Mouse (Mus musculus) heart, embryonic 16.5 days (tissue): Measurements from ENCODE around the gene Mog. TPM values are rescaled to one million over a fixed set of nuclear protein-coding genes. Genes with fewer than 3 reads are reported as not detected.

Source experiments
- ATAC-seq: fragments of 200-750 bp; cut with Nextera tagmentation; replicated peaks from 2 replicates; pipeline ENCODE4 v1.8.0; 2017; ENCODE audit warnings: moderate number of reproducible peaks; ENCODE audit not compliant: insufficient read depth, low FRiP score; ENCODE audit errors: extremely low read depth
- H3K27ac ChIP-seq: fragments of 300-500 bp; sonication (generic); 2 replicates; pipeline ENCODE4 v1.5.1; 2014; ENCODE audit warnings: mild to moderate bottlenecking, low read length, control low read depth, moderate library complexity
- H3K27me3 ChIP-seq: fragments of 300-500 bp; sonication (generic); 2 replicates; pipeline ENCODE4 v1.6.1; 2014; ENCODE audit warnings: low read length, mixed read lengths; ENCODE audit not compliant: control insufficient read depth, insufficient read depth
- H3K36me3 ChIP-seq: fragments of 300-500 bp; sonication (generic); 2 replicates; pipeline ENCODE4 v1.6.1; 2014; ENCODE audit not compliant: control insufficient read depth, insufficient read depth
- H3K4me1 ChIP-seq: fragments of 300-500 bp; sonication (generic); 2 replicates; pipeline ENCODE4 v1.6.1; 2014; ENCODE audit warnings: low read length, mixed read lengths; ENCODE audit not compliant: control insufficient read depth, insufficient read depth
- H3K4me2 ChIP-seq: fragments of 300-500 bp; sonication (generic); 2 replicates; pipeline ENCODE4 v1.6.1; 2014; ENCODE audit warnings: low read depth, mild to moderate bottlenecking, control low read depth, low read length
- H3K4me3 ChIP-seq: fragments of 300-500 bp; sonication (generic); 2 replicates; pipeline ENCODE4 v1.5.1; 2014; ENCODE audit warnings: mild to moderate bottlenecking, control low read depth, low read length
- H3K9ac ChIP-seq: fragments of 300-500 bp; sonication (generic); 2 replicates; pipeline ENCODE4 v1.6.1; 2014; ENCODE audit warnings: low read length, control low read depth
- H3K9me3 ChIP-seq: fragments of 300-500 bp; sonication (generic); replicated peaks from 2 replicates; pipeline ENCODE4 v1.6.1; 2016; ENCODE audit warnings: low read length; ENCODE audit not compliant: control insufficient read depth
- WGBS: fragments of 180-500 bp; shearing (Covaris S2); extraction: QIAGEN DNeasy Blood & Tissue Kit; methylation state at CpG from one replicate; pipeline ENCODE4 v1.1.7; 2014; 5-methylcytosine and 5-hydroxymethylcytosine counted together
- polyA plus RNA-seq: library from polyadenylated mRNA; unstranded; fragments of >200 nt; fragmentation: Nextera tagmentation; extraction: Ambion mirVana; gene quantifications from 2 replicates; pipeline ENCODE4 v1.2.1, GENCODE M21; 2015

The Mog gene
- polyA plus RNA-seq, 1 experiment from 2014 or later: not detected

DNA sequence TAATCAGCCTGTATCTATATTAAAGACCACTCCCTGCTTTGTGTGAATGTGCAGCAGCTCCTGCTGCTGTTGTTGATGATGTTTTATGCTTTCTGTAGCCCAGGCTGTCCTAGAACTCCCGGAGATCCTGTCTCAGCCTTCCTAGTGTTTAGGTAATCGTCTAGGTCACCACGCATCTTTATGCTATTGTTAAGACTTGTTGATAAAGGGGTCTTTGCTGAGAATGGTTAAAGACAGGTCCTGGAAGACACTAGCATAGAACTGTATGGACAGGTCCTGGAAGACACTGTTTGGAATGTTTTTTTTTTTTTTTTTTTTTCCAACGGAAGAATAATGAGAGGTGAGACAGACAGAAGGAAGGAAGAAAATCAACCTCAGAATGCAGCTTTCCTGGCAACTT lies 19.8 kb downstream of the Mog start:
- Histone ChIP-seq H3K9ac (peak overlapping the region; percentile 86), H3K4me3 (peak overlapping the region; percentile 67), H3K9me3 (no peaks in the 10 kb centered on the region), H3K4me2 (peak overlapping the region; percentile 97), H3K27me3 (no peaks in the 10 kb centered on the region), H3K27ac (no peak overlapping the region), H3K4me1 (0 out of 2 replicates have a peak, but pooled peaks cover 2% of the 10 kb centered on the region), H3K36me3 (peaks cover 5% of the 10 kb centered on the region)
- WGBS: 41% methylated on average over 4 of the region's 4 CpGs
- no peak for ATAC-seq

DNA sequence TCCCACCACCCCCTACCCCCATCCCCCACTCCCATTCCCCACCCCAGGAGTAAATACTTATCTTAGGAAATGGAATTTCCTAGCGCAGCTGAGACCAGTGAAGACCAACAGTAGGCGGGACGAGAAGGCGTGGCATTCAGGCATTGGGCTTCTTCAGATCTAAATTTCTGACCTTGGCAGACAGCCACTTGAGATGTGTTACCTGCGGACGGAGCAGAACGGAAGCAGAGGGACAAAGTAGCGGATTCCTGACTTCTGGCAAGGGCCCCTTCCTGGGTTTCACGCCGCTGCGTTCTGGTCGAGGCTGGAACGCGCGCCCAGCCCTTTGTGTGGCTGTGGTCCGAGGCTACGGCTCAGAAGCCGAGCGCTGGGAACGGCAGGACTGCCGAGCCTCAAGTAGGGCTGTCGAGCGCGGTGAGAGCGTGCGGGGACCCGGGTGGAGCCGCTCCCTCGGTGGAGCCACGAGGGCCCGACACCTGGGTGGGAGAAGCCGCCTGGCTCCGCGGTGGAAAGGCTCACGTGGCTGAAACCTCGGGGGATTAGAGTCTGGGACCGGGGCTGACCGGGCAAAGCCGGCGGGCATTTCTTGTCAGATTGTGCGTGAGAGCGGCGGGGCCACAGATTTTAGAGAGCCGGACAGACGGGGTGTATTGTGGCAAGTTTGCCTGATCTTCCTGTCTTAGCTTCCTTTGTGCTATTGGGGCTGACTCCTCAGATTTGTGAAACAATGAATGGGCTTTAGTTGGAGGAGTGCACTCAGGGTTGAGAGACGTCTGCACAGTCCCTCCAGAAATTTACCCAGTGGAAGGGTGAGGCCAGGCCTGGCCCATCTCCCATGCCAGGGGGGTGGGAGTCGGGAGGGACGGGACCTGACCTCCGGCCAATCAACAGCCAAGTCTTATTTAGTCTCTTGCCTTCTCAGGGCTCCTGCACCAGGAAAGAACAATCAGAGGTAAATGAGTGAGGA lies 20.6 kb downstream of the Mog start:
- Histone ChIP-seq H3K36me3 (peaks cover 1% of the 10 kb centered on the region; the same call in 1 of the 2 replicates), H3K4me2 (peak overlapping the region; percentile 97), H3K4me3 (peak overlapping the region; percentile 67), H3K27me3 (no peaks in the 10 kb centered on the region), H3K27ac (peak overlapping the region; percentile 88), H3K9me3 (no peaks in the 10 kb centered on the region), H3K4me1 (0 out of 2 replicates have a peak, but pooled peaks cover 2% of the 10 kb centered on the region), H3K9ac (peak overlapping the region; percentile 86)
- ATAC-seq: peak; percentile 86
- under 1% methylated on average over 49 of the region's 49 CpGs for WGBS

DNA sequence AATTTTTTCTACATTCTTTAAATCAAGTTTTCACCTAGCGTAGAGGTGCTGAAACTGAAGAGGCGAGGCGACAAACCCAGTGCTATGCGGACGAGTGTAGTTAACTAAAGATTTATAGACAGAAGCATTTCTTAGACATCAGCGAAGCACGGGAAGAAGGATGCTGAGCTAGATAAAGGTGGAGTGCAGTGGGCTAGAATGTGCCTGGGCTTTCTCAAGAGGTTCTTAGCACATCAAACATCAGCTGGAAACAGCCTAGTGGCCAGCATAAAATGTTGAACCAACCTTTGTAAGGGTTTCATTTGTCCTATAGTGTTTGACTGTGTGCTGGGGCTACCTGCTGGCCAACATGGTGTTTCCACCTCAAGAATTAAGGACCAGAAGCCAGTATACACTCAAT lies 22.3 kb downstream of the Mog start, which contains the start of gene Zfp57:
Gene Zfp57, plus strand, starts transcription at position 301 of the 400 bp plus-strand sequence.
- Histone ChIP-seq H3K27me3 (no peaks in the 10 kb centered on the region), H3K4me1 (0 out of 2 replicates have a peak, but pooled peaks cover 2% of the 10 kb centered on the region), H3K4me2 (peak within 1 kb of the TSS; percentile 97), H3K9ac (no peak within 1 kb of the TSS), H3K36me3 (no peaks in the 10 kb centered on the region), H3K9me3 (no peaks in the 10 kb centered on the region), H3K4me3 (peak within 1 kb of the TSS; percentile 67; the same call in 1 of the 2 replicates), H3K27ac (no peak within 1 kb of the TSS)
- WGBS: 86% methylated on average over 7 of the region's 7 CpGs
- no peak for ATAC-seq

- Histone ChIP-seq H3K36me3 (no peaks in the 10 kb centered on the region), H3K4me3 (no peak overlapping the region), H3K4me1 (no peaks in the 10 kb centered on the region), H3K4me2 (no peak overlapping the region), H3K9ac (no peak overlapping the region), H3K9me3 (no peaks in the 10 kb centered on the region), H3K27ac (no peak overlapping the region), H3K27me3 (no peaks in the 10 kb centered on the region)
- ATAC-seq: no peak
- WGBS: 58% methylated on average over 2 of the region's 2 CpGs
Measured at GRCm38 (mm10) chr17:36998477-36998876, 24.7 kb downstream of the Mog start.

GRCm38 (mm10) chr17:36997033-36997735 lies 26.0 kb downstream of the Mog start:
- H3K4me1 ChIP-seq: no peaks in the 10 kb centered on the region
- H3K9ac ChIP-seq: no peak overlapping the region
- H3K4me2 ChIP-seq: no peak overlapping the region
- WGBS: 28% methylated on average over 7 of the region's 7 CpGs
- no peak overlapping the region for H3K27ac ChIP-seq
- no peaks in the 10 kb centered on the region for H3K27me3 ChIP-seq
- no peak overlapping the region for H3K4me3 ChIP-seq
- no peak for ATAC-seq
- H3K9me3 ChIP-seq: no peaks in the 10 kb centered on the region
- H3K36me3 ChIP-seq: no peaks in the 10 kb centered on the region

GRCm38 (mm10) chr17:36995448-36995847 lies 27.8 kb downstream of the Mog start:
- no peak for ATAC-seq
- Histone ChIP-seq H3K27ac (no peak overlapping the region), H3K36me3 (no peaks in the 10 kb centered on the region), H3K9me3 (no peaks in the 10 kb centered on the region), H3K4me3 (no peak overlapping the region), H3K27me3 (no peaks in the 10 kb centered on the region), H3K9ac (no peak overlapping the region), H3K4me1 (no peaks in the 10 kb centered on the region), H3K4me2 (no peak overlapping the region)
- WGBS: 58% methylated on average over 3 of the region's 3 CpGs

DNA sequence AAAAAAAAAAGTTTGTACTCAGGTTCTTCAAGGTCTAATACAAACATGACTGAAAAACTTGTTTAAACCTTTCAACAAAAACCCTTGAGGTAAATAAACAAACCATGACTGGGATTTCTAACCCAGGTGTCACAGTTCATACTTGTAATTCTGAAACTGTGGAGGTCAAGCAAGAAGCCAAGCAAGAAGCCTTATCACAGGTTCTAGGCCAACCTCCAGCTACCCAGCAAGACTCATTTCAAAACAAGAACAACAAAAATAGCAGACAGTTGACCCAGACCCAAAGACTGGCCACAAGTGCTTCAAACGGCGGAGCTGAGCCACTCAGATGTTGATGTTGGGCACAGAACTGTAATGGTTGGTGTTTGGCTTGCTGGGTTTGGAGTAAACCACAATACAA lies 28.7 kb downstream of the Mog start:
- Histone ChIP-seq H3K4me3 (no peak overlapping the region), H3K9ac (no peak overlapping the region), H3K36me3 (no peaks in the 10 kb centered on the region), H3K27ac (no peak overlapping the region), H3K4me1 (no peaks in the 10 kb centered on the region), H3K4me2 (no peak overlapping the region), H3K9me3 (no peaks in the 10 kb centered on the region), H3K27me3 (no peaks in the 10 kb centered on the region; the same call in 1 of the 2 replicates)
- no peak for ATAC-seq
- WGBS: 94% methylated on average over 2 of the region's 2 CpGs

DNA sequence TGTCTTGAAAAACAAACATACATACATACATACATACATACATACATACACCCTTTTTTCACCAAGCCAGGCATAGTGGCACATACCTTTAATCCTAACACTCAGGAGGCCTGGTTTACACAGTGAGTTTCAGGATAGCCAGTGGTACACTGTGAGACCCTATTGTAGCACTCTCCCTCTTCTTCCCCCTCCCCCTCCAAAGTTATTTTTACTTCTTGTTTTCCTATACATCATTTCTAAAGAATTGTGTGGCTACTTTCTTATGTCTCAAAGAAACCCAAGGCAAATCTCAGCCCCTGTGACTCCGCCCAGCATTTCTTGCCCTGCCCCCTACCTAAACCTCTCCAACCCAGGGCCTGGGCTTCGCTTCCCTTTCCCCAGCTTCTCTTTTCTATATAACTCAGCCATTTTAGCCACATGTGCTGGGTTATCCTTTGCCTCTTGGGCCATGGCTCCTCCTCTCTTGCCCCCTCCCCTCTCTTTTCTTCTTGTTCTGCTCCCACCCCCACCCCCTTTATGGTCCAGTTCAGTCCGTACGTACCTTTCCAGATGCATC lies 29.4 kb downstream of the Mog start:
- H3K4me1 ChIP-seq: no peaks in the 10 kb centered on the region
- 87% methylated on average over 4 of the region's 4 CpGs for WGBS
- no peak for ATAC-seq
- H3K9ac ChIP-seq: no peak overlapping the region
- H3K36me3 ChIP-seq: no peaks in the 10 kb centered on the region
- H3K4me3 ChIP-seq: no peak overlapping the region
- H3K27me3 ChIP-seq: peaks cover 2% of the 10 kb centered on the region; the same call in 1 of the 2 replicates
- no peak overlapping the region for H3K4me2 ChIP-seq
- H3K9me3 ChIP-seq: no peaks in the 10 kb centered on the region
- no peak overlapping the region for H3K27ac ChIP-seq
